17 mouse cellular contexts compared by ENCODE assay signal in genomic region chr5:14700900-14701299, GRCm38 (mm10).
"Had no signal": no experiment of that assay in that cellular context is flagged by ENCODE, and none has a peak within 500 bp of the region (broad histone marks: within the 10 kb centered on the region; RNA-seq: fewer than 3 reads in every experiment).

No protein-coding gene starts in this region.

- H3K27me3 ChIP-seq: limb, embryonic 13.5 days; liver, embryonic 12.5 days; liver, embryonic 15.5 days; lung, embryonic 15.5 days; megakaryocyte, embryonic 14.5 days had no signal

- H3K4me2 ChIP-seq: limb, embryonic 13.5 days; liver, embryonic 12.5 days; liver, embryonic 15.5 days; lung, embryonic 15.5 days had no signal

- ATAC-seq: liver, embryonic 12.5 days had no signal

- H3K36me3 ChIP-seq: limb, embryonic 10.5 days; limb, embryonic 13.5 days; liver, embryonic 12.5 days; liver, embryonic 15.5 days; lung, embryonic 15.5 days; midbrain, embryonic 10.5 days had no signal

- H3K9ac ChIP-seq: limb, embryonic 13.5 days; liver, embryonic 12.5 days; liver, embryonic 15.5 days; lung, embryonic 15.5 days had no signal

- H3K4me1 ChIP-seq: limb, embryonic 10.5 days; limb, embryonic 13.5 days; liver, embryonic 12.5 days; liver, embryonic 15.5 days; lung, embryonic 15.5 days; megakaryocyte, embryonic 14.5 days; midbrain, embryonic 10.5 days had no signal

- H3K4me3 ChIP-seq: limb, embryonic 10.5 days; limb, embryonic 13.5 days; liver, embryonic 12.5 days; liver, embryonic 15.5 days; lung, embryonic 15.5 days; megakaryocyte, embryonic 14.5 days; midbrain, embryonic 10.5 days had no signal

- DNase-seq: kidney, adult 2 months; kidney, postnatal 25 days; liver; lung, adult 18-20 months; lung, postnatal 10 days; lung, postnatal 36 days; midbrain, embryonic 14.5 days; thymus, adult 2 months; thymus, postnatal 25 days had no signal

- H3K9me3 ChIP-seq: limb, embryonic 10.5 days; limb, embryonic 13.5 days; liver, embryonic 12.5 days; liver, embryonic 15.5 days; lung, embryonic 15.5 days; midbrain, embryonic 10.5 days had no signal

- H3K27ac ChIP-seq: kidney, postnatal 0 days; limb, embryonic 10.5 days; limb, embryonic 13.5 days; liver, embryonic 12.5 days; liver, embryonic 15.5 days; lung, embryonic 15.5 days; midbrain, embryonic 10.5 days had no signal
